Mouse (Mus musculus) stomach, postnatal 0 days (tissue): ENCODE data around the gene Plxna4. TPM values are rescaled to one million over a fixed set of nuclear protein-coding genes. Genes with fewer than 3 reads are reported as not detected.

ENCODE experiments used
- ATAC-seq: fragments of 200-750 bp; cut with Nextera tagmentation; 2 replicates; pipeline ENCODE4 v1.8.0; 2017; ENCODE audit not compliant: low FRiP score, low TSS enrichment
- DNase-seq: peaks from one replicate; pipeline ENCODE4 v3.0.0-alpha.2; 2016; ENCODE audit warnings: low spot score
- H3K27ac ChIP-seq: fragments of 300-500 bp; sonication (generic); replicated peaks from 2 replicates; pipeline ENCODE4 v1.5.1; 2014; ENCODE audit warnings: mild to moderate bottlenecking, control low read depth
- H3K27me3 ChIP-seq: fragments of 300-500 bp; sonication (generic); 2 replicates; pipeline ENCODE4 v1.6.1; 2014; ENCODE audit warnings: low read length; ENCODE audit not compliant: control insufficient read depth, insufficient read depth
- H3K36me3 ChIP-seq: fragments of 300-500 bp; sonication (generic); 2 replicates; pipeline ENCODE4 v1.6.1; 2014; ENCODE audit warnings: low read length, mixed read lengths; ENCODE audit not compliant: control insufficient read depth, insufficient read depth
- H3K4me1 ChIP-seq: fragments of 300-500 bp; sonication (generic); replicated peaks from 2 replicates; pipeline ENCODE4 v1.6.1; 2014; ENCODE audit warnings: antibody characterized with exemption; ENCODE audit not compliant: control insufficient read depth, insufficient read depth
- H3K4me2 ChIP-seq: fragments of 300-500 bp; sonication (generic); replicated peaks from 2 replicates; pipeline ENCODE4 v1.6.1; 2014; ENCODE audit warnings: low read depth, mild to moderate bottlenecking, control low read depth, moderate library complexity
- H3K4me3 ChIP-seq: fragments of 300-500 bp; sonication (generic); 2 replicates; pipeline ENCODE4 v1.5.1; 2014; ENCODE audit warnings: low read depth, low read length, control low read depth
- H3K9ac ChIP-seq: fragments of 300-500 bp; sonication (generic); 2 replicates; pipeline ENCODE4 v1.6.1; 2014; ENCODE audit warnings: mild to moderate bottlenecking, low read length, control low read depth, mixed read lengths
- H3K9me3 ChIP-seq: fragments of 300-500 bp; sonication (generic); 2 replicates; pipeline ENCODE4 v1.6.1; 2016; ENCODE audit warnings: low read length; ENCODE audit not compliant: control insufficient read depth
- CTCF ChIP-seq: IDR thresholded peaks from 2 replicates; pipeline ENCODE4 v1.5.1; 2016; ENCODE audit warnings: antibody characterized with exemption, low read depth, mild to moderate bottlenecking, moderate library complexity
- EP300 ChIP-seq: optimal IDR thresholded peaks from 2 replicates; pipeline ENCODE3; 2016; ENCODE audit warnings: antibody characterized with exemption
- WGBS: fragments of 180-500 bp; shearing (Covaris S2); extraction: QIAGEN DNeasy Blood & Tissue Kit; methylation state at CpG from one replicate; pipeline ENCODE4 v1.1.7; 2014; 5-methylcytosine and 5-hydroxymethylcytosine counted together
- polyA plus RNA-seq: library from polyadenylated mRNA; unstranded; fragments of >200 nt; fragmentation: Nextera tagmentation; extraction: Ambion mirVana; gene quantifications from 2 replicates; pipeline ENCODE4 v1.2.1, GENCODE M21; 2015

Plxna4 gene
- 1.1 and 1.2 TPM in 2 replicates for polyA plus RNA-seq

DNA sequence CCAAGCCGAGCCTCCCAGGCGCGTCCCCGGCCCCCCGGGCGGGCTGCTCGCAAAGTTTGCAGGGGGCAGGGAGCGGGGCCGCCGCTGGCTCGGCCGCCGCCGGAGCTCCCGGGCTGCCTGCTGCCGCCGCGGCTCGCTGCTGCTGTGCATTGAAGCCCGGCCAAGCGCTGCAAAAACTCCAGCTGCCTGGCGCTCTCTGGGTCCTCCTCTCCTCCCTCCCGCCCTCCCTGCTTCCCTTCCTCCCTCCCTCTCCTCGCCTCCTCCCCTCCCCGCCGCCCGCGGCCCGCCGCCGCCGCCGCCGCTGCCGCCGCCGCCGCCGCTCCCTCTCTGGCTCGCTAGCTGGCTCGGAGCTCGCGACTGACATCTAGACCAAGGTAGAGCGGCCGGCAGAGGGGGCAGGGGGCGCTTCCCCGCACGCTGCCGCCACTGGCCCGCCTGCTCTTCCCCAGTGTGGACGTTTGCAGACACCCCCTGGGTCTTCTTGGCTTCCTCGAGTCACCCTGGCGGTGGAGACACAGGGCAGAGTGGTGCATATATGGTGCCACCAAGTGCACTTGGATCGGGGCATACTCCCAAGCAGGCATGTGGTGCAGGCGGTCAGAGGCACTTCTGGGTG is at the start of gene Plxna4:
Plxna4 (minus strand) TSS at position 137 of the 616 bp plus-strand sequence.
- no peaks in the 10 kb centered on the region for H3K9me3 ChIP-seq
- peaks cover 2% of the 10 kb centered on the region; the same call in 1 of the 2 replicates for H3K27me3 ChIP-seq
- no peak within 1 kb of the TSS for H3K27ac ChIP-seq
- ATAC-seq (peak; percentile 62; the same call in 1 of the 2 replicates), DNase-seq (peak; percentile 76)
- TF ChIP-seq CTCF, result peak; percentile 48
- no peak for TF ChIP-seq EP300
- H3K4me1 ChIP-seq, result peaks cover 2% of the 10 kb centered on the region; the same call in 1 of the 2 replicates
- H3K36me3 ChIP-seq, result no peaks in the 10 kb centered on the region
- peak within 1 kb of the TSS; percentile 64 for H3K9ac ChIP-seq
- WGBS, result 1% methylated on average over 26 of the region's 55 CpGs
- peak within 1 kb of the TSS; percentile 66 for H3K4me3 ChIP-seq
- H3K4me2 ChIP-seq, result peak within 1 kb of the TSS; percentile 100

DNA sequence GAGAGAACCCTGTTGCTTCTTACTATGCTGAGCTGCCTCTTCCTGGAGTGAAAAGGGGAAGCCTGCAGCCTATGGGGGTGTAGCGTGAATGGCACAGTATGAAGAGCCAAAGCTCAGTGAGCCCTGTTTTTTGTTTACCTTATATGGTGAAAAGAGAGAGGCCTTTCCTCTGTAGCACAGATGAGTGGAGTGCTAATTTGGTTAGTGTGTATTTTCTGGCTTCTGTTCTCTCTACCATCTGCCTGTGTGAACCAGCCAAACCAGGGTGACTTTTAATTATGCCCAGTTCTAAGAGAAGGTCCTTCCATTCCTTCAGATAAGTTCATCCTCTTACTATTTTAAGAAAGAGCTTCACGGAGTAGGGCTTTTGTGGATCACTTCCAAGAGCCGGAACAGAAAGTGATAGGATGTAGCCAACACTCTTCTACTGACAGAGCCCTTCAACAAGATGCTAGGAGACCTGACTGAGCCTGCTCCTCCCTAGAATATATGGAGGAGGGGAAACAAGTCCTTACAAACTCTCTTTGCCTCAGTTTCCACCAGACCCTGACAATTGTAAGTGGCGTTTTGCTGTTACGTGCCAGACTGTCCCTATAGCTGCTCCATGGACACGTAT is 49.7 kb upstream of the Plxna4 start:
- 74% methylated on average over 6 of the region's 6 CpGs for WGBS

GRCm38 (mm10) chr6:32610712-32611111 is 22.7 kb upstream of the Plxna4 start:
- H3K27me3 ChIP-seq, result no peaks in the 10 kb centered on the region
- no peak overlapping the region for H3K9ac ChIP-seq
- H3K27ac ChIP-seq, result no peak overlapping the region
- no peak overlapping the region for H3K4me3 ChIP-seq
- ATAC-seq, result no peak
- no peak for TF ChIP-seq CTCF
- no peak for TF ChIP-seq EP300
- no peak overlapping the region for H3K4me2 ChIP-seq
- H3K36me3 ChIP-seq, result no peaks in the 10 kb centered on the region
- no peaks in the 10 kb centered on the region for H3K9me3 ChIP-seq
- no peaks in the 10 kb centered on the region for H3K4me1 ChIP-seq
- no peak for DNase-seq

More for the DNA sequence above, 49.7 kb upstream of the Plxna4 start:
- TF ChIP-seq CTCF (no peak), EP300 (no peak)
- Histone ChIP-seq H3K27me3 (no peaks in the 10 kb centered on the region), H3K4me2 (no peak overlapping the region), H3K4me3 (no peak overlapping the region), H3K36me3 (no peaks in the 10 kb centered on the region), H3K4me1 (no peaks in the 10 kb centered on the region), H3K9me3 (no peaks in the 10 kb centered on the region), H3K27ac (no peak overlapping the region), H3K9ac (no peak overlapping the region)
- DNase-seq, result no peak
- no peak for ATAC-seq

GRCm38 (mm10) chr6:32606787-32607186 is 18.8 kb upstream of the Plxna4 start:
- Histone ChIP-seq H3K4me2 (no peak overlapping the region), H3K27ac (no peak overlapping the region), H3K9ac (no peak overlapping the region), H3K4me3 (no peak overlapping the region), H3K4me1 (no peaks in the 10 kb centered on the region), H3K36me3 (no peaks in the 10 kb centered on the region), H3K27me3 (no peaks in the 10 kb centered on the region), H3K9me3 (no peaks in the 10 kb centered on the region)
- no peak for TF ChIP-seq CTCF
- no peak for TF ChIP-seq EP300
- ATAC-seq, result no peak
- 46% methylated on average over 3 of the region's 3 CpGs for WGBS
- no peak for DNase-seq

DNA sequence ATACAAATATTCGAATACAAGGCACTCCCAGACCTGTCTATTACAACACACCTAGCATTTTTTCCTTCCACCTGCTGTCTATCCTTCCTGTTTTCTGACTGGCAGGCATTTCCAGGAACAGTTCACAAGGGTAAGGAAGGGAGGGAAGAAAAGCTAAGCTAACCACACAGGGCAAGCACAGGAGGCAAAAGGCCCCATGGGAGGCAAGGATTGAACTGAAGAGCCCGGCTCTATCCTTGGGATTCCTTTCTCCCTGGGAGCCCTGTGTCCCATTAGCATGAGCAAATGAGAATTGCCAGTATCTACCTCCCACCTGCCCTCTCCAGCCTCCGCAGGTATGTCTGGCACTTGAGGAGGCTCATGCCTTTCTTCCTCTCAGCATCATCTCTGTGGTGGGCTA is 17.6 kb upstream of the Plxna4 start:
- ATAC-seq (no peak), DNase-seq (no peak)
- H3K4me3 ChIP-seq, result no peak overlapping the region
- no peaks in the 10 kb centered on the region for H3K36me3 ChIP-seq
- no peak overlapping the region for H3K27ac ChIP-seq
- TF ChIP-seq CTCF (no peak), EP300 (no peak)
- H3K4me1 ChIP-seq, result no peaks in the 10 kb centered on the region
- no peaks in the 10 kb centered on the region for H3K9me3 ChIP-seq
- H3K4me2 ChIP-seq, result no peak overlapping the region
- H3K27me3 ChIP-seq, result no peaks in the 10 kb centered on the region
- 33% methylated on average over 3 of the region's 3 CpGs for WGBS
- H3K9ac ChIP-seq, result no peak overlapping the region

- no peaks in the 10 kb centered on the region for H3K4me1 ChIP-seq
- H3K4me3 ChIP-seq, result no peak overlapping the region
- no peak overlapping the region for H3K4me2 ChIP-seq
- TF ChIP-seq CTCF (no peak), EP300 (no peak)
- no peaks in the 10 kb centered on the region for H3K36me3 ChIP-seq
- no peak overlapping the region for H3K27ac ChIP-seq
- DNase-seq, result no peak
- H3K9me3 ChIP-seq, result no peaks in the 10 kb centered on the region
- no peaks in the 10 kb centered on the region for H3K27me3 ChIP-seq
- WGBS, result 83% methylated on average over 4 of the region's 4 CpGs
- H3K9ac ChIP-seq, result no peak overlapping the region
- ATAC-seq, result no peak
These were observed 16.9 kb upstream of the Plxna4 start for GRCm38 (mm10) chr6:32604901-32605300.
